Mouse (Mus musculus): ENCODE results near the gene Akt2. TPM values are rescaled to one million over a fixed set of nuclear protein-coding genes. Genes with fewer than 3 reads are reported as not detected.

The Akt2 gene
- polyA plus RNA-seq, 1 experiment from 2014 or later, result 82.3 TPM

GRCm38 (mm10) chr7:27607580-27607979, 16.2 kb downstream of the Akt2 start:
- ATAC-seq (replicated peaks; ENCODE audit: extremely low read depth, insufficient read depth, low FRiP score), result peak; percentile 76
- Histone ChIP-seq H3K9ac (ENCODE audit: low read length) (peak overlapping the region; percentile 49), H3K4me1 (ENCODE audit: control insufficient read depth, insufficient read depth, low read length) (peaks cover 72% of the 10 kb centered on the region), H3K27me3 (ENCODE audit: control insufficient read depth, insufficient read depth, low read length) (no peaks in the 10 kb centered on the region), H3K4me3 (ENCODE audit: low read length) (no peak overlapping the region), H3K27ac (ENCODE audit: low read length) (peak overlapping the region; percentile 76), H3K36me3 (ENCODE audit: control insufficient read depth, insufficient read depth) (peaks cover 11% of the 10 kb centered on the region; the same call in 1 of the 2 replicates), H3K9me3 (replicated peaks; ENCODE audit: control insufficient read depth, low read length) (no peaks in the 10 kb centered on the region), H3K4me2 (ENCODE audit: low read depth, low read length) (peak overlapping the region; percentile 34; the same call in 1 of the 2 replicates)
- 30% methylated on average over 5 of the region's 5 CpGs for WGBS

GRCm38 (mm10) chr7:27608130-27608529, 16.8 kb downstream of the Akt2 start:
- 85% methylated on average over 3 of the region's 3 CpGs for WGBS
- ATAC-seq (replicated peaks; ENCODE audit: extremely low read depth, insufficient read depth, low FRiP score), result no peak
- H3K9ac ChIP-seq (ENCODE audit: low read length), result peak overlapping the region; percentile 49; the same call in 1 of the 2 replicates
- H3K4me1 ChIP-seq (ENCODE audit: control insufficient read depth, insufficient read depth, low read length), result peaks cover 71% of the 10 kb centered on the region
- H3K4me2 ChIP-seq (ENCODE audit: low read depth, low read length), result no peak overlapping the region
- H3K4me3 ChIP-seq (ENCODE audit: low read length), result no peak overlapping the region
- H3K36me3 ChIP-seq (ENCODE audit: control insufficient read depth, insufficient read depth), result peaks cover 11% of the 10 kb centered on the region; the same call in 1 of the 2 replicates
- H3K9me3 ChIP-seq (replicated peaks; ENCODE audit: control insufficient read depth, low read length), result no peaks in the 10 kb centered on the region
- H3K27ac ChIP-seq (ENCODE audit: low read length), result peak overlapping the region; percentile 76
- H3K27me3 ChIP-seq (ENCODE audit: control insufficient read depth, insufficient read depth, low read length), result no peaks in the 10 kb centered on the region

- H3K4me3 ChIP-seq (ENCODE audit: low read length), result no peak overlapping the region
- ATAC-seq (replicated peaks; ENCODE audit: extremely low read depth, insufficient read depth, low FRiP score), result 0 out of 2 replicates have a peak, but pooled peaks have one; percentile 24
- H3K36me3 ChIP-seq (ENCODE audit: control insufficient read depth, insufficient read depth), result peaks cover 11% of the 10 kb centered on the region; the same call in 1 of the 2 replicates
- H3K27me3 ChIP-seq (ENCODE audit: control insufficient read depth, insufficient read depth, low read length), result no peaks in the 10 kb centered on the region
- H3K9me3 ChIP-seq (replicated peaks; ENCODE audit: control insufficient read depth, low read length), result no peaks in the 10 kb centered on the region
- WGBS, result 29% methylated on average over 4 of the region's 4 CpGs
- H3K4me1 ChIP-seq (ENCODE audit: control insufficient read depth, insufficient read depth, low read length), result peaks cover 72% of the 10 kb centered on the region
- 0 out of 2 replicates have a peak overlapping the region, but pooled peaks have one; percentile 3 for H3K9ac ChIP-seq (ENCODE audit: low read length)
- H3K27ac ChIP-seq (ENCODE audit: low read length), result peak overlapping the region; percentile 26
- 0 out of 2 replicates have a peak overlapping the region, but pooled peaks have one; percentile 2 for H3K4me2 ChIP-seq (ENCODE audit: low read depth, low read length)
Observed at GRCm38 (mm10) chr7:27609285-27609684, 17.9 kb downstream of the Akt2 start.

- Histone ChIP-seq H3K36me3 (ENCODE audit: control insufficient read depth, insufficient read depth) (peaks cover 11% of the 10 kb centered on the region; the same call in 1 of the 2 replicates), H3K9me3 (replicated peaks; ENCODE audit: control insufficient read depth, low read length) (no peaks in the 10 kb centered on the region), H3K9ac (ENCODE audit: low read length) (no peak overlapping the region), H3K27me3 (ENCODE audit: control insufficient read depth, insufficient read depth, low read length) (no peaks in the 10 kb centered on the region), H3K4me2 (ENCODE audit: low read depth, low read length) (0 out of 2 replicates have a peak overlapping the region, but pooled peaks have one; percentile 2), H3K27ac (ENCODE audit: low read length) (peak overlapping the region; percentile 26), H3K4me3 (ENCODE audit: low read length) (no peak overlapping the region), H3K4me1 (ENCODE audit: control insufficient read depth, insufficient read depth, low read length) (peaks cover 68% of the 10 kb centered on the region)
- ATAC-seq (replicated peaks; ENCODE audit: extremely low read depth, insufficient read depth, low FRiP score), result no peak
- 29% methylated on average over 2 of the region's 2 CpGs for WGBS
Observed at GRCm38 (mm10) chr7:27609688-27610087, 18.3 kb downstream of the Akt2 start.

GRCm38 (mm10) chr7:27610370-27610769, 19.0 kb downstream of the Akt2 start:
- no peak for ATAC-seq (replicated peaks; ENCODE audit: extremely low read depth, insufficient read depth, low FRiP score)
- WGBS, result 87% methylated on average over 3 of the region's 3 CpGs
- Histone ChIP-seq H3K36me3 (ENCODE audit: control insufficient read depth, insufficient read depth) (peaks cover 11% of the 10 kb centered on the region; the same call in 1 of the 2 replicates), H3K4me3 (ENCODE audit: low read length) (no peak overlapping the region), H3K9me3 (replicated peaks; ENCODE audit: control insufficient read depth, low read length) (no peaks in the 10 kb centered on the region), H3K4me1 (ENCODE audit: control insufficient read depth, insufficient read depth, low read length) (peaks cover 61% of the 10 kb centered on the region), H3K27ac (ENCODE audit: low read length) (no peak overlapping the region), H3K27me3 (ENCODE audit: control insufficient read depth, insufficient read depth, low read length) (no peaks in the 10 kb centered on the region), H3K9ac (ENCODE audit: low read length) (no peak overlapping the region), H3K4me2 (ENCODE audit: low read depth, low read length) (no peak overlapping the region)

- Histone ChIP-seq H3K4me2 (ENCODE audit: low read depth, low read length) (no peak overlapping the region), H3K9ac (ENCODE audit: low read length) (no peak overlapping the region), H3K36me3 (ENCODE audit: control insufficient read depth, insufficient read depth) (peaks cover 11% of the 10 kb centered on the region; the same call in 1 of the 2 replicates), H3K4me1 (ENCODE audit: control insufficient read depth, insufficient read depth, low read length) (peaks cover 56% of the 10 kb centered on the region), H3K4me3 (ENCODE audit: low read length) (no peak overlapping the region), H3K27me3 (ENCODE audit: control insufficient read depth, insufficient read depth, low read length) (no peaks in the 10 kb centered on the region), H3K27ac (ENCODE audit: low read length) (no peak overlapping the region), H3K9me3 (replicated peaks; ENCODE audit: control insufficient read depth, low read length) (no peaks in the 10 kb centered on the region)
- no peak for ATAC-seq (replicated peaks; ENCODE audit: extremely low read depth, insufficient read depth, low FRiP score)
- 89% methylated on average over 5 of the region's 5 CpGs for WGBS
Observed at GRCm38 (mm10) chr7:27610871-27611270, 19.5 kb downstream of the Akt2 start.

GRCm38 (mm10) chr7:27612940-27613339, 21.6 kb downstream of the Akt2 start:
- Histone ChIP-seq H3K9me3 (replicated peaks; ENCODE audit: control insufficient read depth, low read length) (no peaks in the 10 kb centered on the region), H3K4me3 (ENCODE audit: low read length) (no peak overlapping the region), H3K9ac (ENCODE audit: low read length) (no peak overlapping the region), H3K4me2 (ENCODE audit: low read depth, low read length) (no peak overlapping the region), H3K4me1 (ENCODE audit: control insufficient read depth, insufficient read depth, low read length) (peaks cover 36% of the 10 kb centered on the region), H3K27ac (ENCODE audit: low read length) (no peak overlapping the region), H3K36me3 (ENCODE audit: control insufficient read depth, insufficient read depth) (peaks cover 13% of the 10 kb centered on the region; the same call in 1 of the 2 replicates), H3K27me3 (ENCODE audit: control insufficient read depth, insufficient read depth, low read length) (no peaks in the 10 kb centered on the region)
- 57% methylated on average over 4 of the region's 4 CpGs for WGBS
- ATAC-seq (replicated peaks; ENCODE audit: extremely low read depth, insufficient read depth, low FRiP score), result no peak

- Histone ChIP-seq H3K27me3 (ENCODE audit: control insufficient read depth, insufficient read depth, low read length) (no peaks in the 10 kb centered on the region), H3K4me1 (ENCODE audit: control insufficient read depth, insufficient read depth, low read length) (peaks cover 26% of the 10 kb centered on the region), H3K27ac (ENCODE audit: low read length) (no peak overlapping the region), H3K36me3 (ENCODE audit: control insufficient read depth, insufficient read depth) (peaks cover 21% of the 10 kb centered on the region), H3K9me3 (replicated peaks; ENCODE audit: control insufficient read depth, low read length) (no peaks in the 10 kb centered on the region), H3K9ac (ENCODE audit: low read length) (no peak overlapping the region), H3K4me2 (ENCODE audit: low read depth, low read length) (no peak overlapping the region), H3K4me3 (ENCODE audit: low read length) (no peak overlapping the region)
- ATAC-seq (replicated peaks; ENCODE audit: extremely low read depth, insufficient read depth, low FRiP score), result no peak
- WGBS, result 76% methylated on average over 8 of the region's 8 CpGs
Observed at GRCm38 (mm10) chr7:27613751-27614499, 22.6 kb downstream of the Akt2 start.

- Histone ChIP-seq H3K4me2 (ENCODE audit: low read depth, low read length) (no peak overlapping the region), H3K4me1 (ENCODE audit: control insufficient read depth, insufficient read depth, low read length) (no peaks in the 10 kb centered on the region), H3K27me3 (ENCODE audit: control insufficient read depth, insufficient read depth, low read length) (no peaks in the 10 kb centered on the region), H3K4me3 (ENCODE audit: low read length) (no peak overlapping the region), H3K27ac (ENCODE audit: low read length) (no peak overlapping the region), H3K9me3 (replicated peaks; ENCODE audit: control insufficient read depth, low read length) (no peaks in the 10 kb centered on the region), H3K9ac (ENCODE audit: low read length) (no peak overlapping the region), H3K36me3 (ENCODE audit: control insufficient read depth, insufficient read depth) (peaks cover 44% of the 10 kb centered on the region)
- WGBS, result 81% methylated on average over 6 of the region's 6 CpGs
- ATAC-seq (replicated peaks; ENCODE audit: extremely low read depth, insufficient read depth, low FRiP score), result no peak
Observed at GRCm38 (mm10) chr7:27621028-27621427, 29.7 kb downstream of the Akt2 start.
